In genomic region chr7:27685220-27685619, GRCm38 (mm10) we compare ENCODE assay signal across 13 mouse cellular contexts. TPM values are rescaled to one million over a fixed set of nuclear protein-coding genes. Genes with fewer than 3 reads are reported as not detected.
A peak's percentile ranks its signal among the peaks of the same experiment; 100 is the strongest.
DNase-seq lines count a peak whose midpoint lies in the region; ATAC-seq and TF ChIP-seq lines count a peak whose summit lies in the region.
"Had no signal": no experiment of that assay in that cellular context is flagged by ENCODE, and none has a peak within 500 bp of the region (broad histone marks: within the 10 kb centered on the region; RNA-seq: fewer than 3 reads in every experiment).

No protein-coding gene starts in this region.

- H3K36me3 ChIP-seq in neural tube, embryonic 11.5 days (ENCODE audit: control insufficient read depth, insufficient read depth, low read length) = no peaks in the 10 kb centered on the region
- no peaks in the 10 kb centered on the region for H3K36me3 ChIP-seq in hindbrain, postnatal 0 days (ENCODE audit: insufficient read depth, low read length)
- no peaks in the 10 kb centered on the region for H3K36me3 ChIP-seq in neural tube, embryonic 15.5 days
- H3K36me3 ChIP-seq: liver, embryonic 13.5 days had no signal

- no peaks in the 10 kb centered on the region for H3K27me3 ChIP-seq in cerebellum, adult 2 months (ENCODE audit: control insufficient read depth, insufficient read depth, low read length)
- H3K27me3 ChIP-seq in neural tube, embryonic 11.5 days (ENCODE audit: control insufficient read depth, insufficient read depth, low read length) = no peaks in the 10 kb centered on the region
- H3K27me3 ChIP-seq in hindbrain, postnatal 0 days (ENCODE audit: insufficient read depth, low read length) = no peaks in the 10 kb centered on the region
- H3K27me3 ChIP-seq in neural tube, embryonic 15.5 days (replicated peaks) = no peaks in the 10 kb centered on the region
- H3K27me3 ChIP-seq: Patski had no signal

- TF ChIP-seq POLR2A in cerebellum, adult 2 months (IDR thresholded peaks at IDR 0.05; ENCODE audit: borderline replicate concordance, insufficient read depth, low read length) = no peak

- TF ChIP-seq CTCF in cerebellum, adult 2 months (IDR thresholded peaks at IDR 0.05; ENCODE audit: borderline replicate concordance, insufficient read depth, low read depth, low read length) = no peak
- TF ChIP-seq CTCF in hindbrain, postnatal 0 days (IDR thresholded peaks at IDR 0.05; ENCODE audit: low read depth) = no peak

- peaks cover 4% of the 10 kb centered on the region; the same call in 1 of the 2 replicates for H3K4me1 ChIP-seq in cerebellum, adult 2 months (ENCODE audit: control insufficient read depth, insufficient read depth, low read length)
- no peaks in the 10 kb centered on the region for H3K4me1 ChIP-seq in neural tube, embryonic 11.5 days (ENCODE audit: control insufficient read depth, insufficient read depth, low read length)
- 0 out of 2 replicates have a peak, but pooled peaks cover 3% of the 10 kb centered on the region for H3K4me1 ChIP-seq in hindbrain, postnatal 0 days (ENCODE audit: insufficient read depth, low read length)
- H3K4me1 ChIP-seq in neural tube, embryonic 15.5 days = peaks cover 15% of the 10 kb centered on the region

- no peak overlapping the region for H3K27ac ChIP-seq in cerebellum, adult 2 months (ENCODE audit: insufficient read depth, low read length)
- no peak overlapping the region for H3K27ac ChIP-seq in neural tube, embryonic 11.5 days (ENCODE audit: low read depth, low read length)
- H3K27ac ChIP-seq in hindbrain, postnatal 0 days = peak overlapping the region; percentile 45; the same call in 1 of the 2 replicates
- H3K27ac ChIP-seq in neural tube, embryonic 15.5 days (replicated peaks) = no peak overlapping the region
- H3K27ac ChIP-seq: liver, embryonic 13.5 days had no signal

- no peak overlapping the region for H3K4me3 ChIP-seq in cerebellum, adult 2 months (replicated peaks; ENCODE audit: insufficient read depth, low read depth, low read length)
- H3K4me3 ChIP-seq in neural tube, embryonic 11.5 days (ENCODE audit: low read depth, low read length) = no peak overlapping the region
- 0 out of 2 replicates have a peak overlapping the region, but pooled peaks have one; percentile 15 for H3K4me3 ChIP-seq in hindbrain, postnatal 0 days (ENCODE audit: low read length)
- H3K4me3 ChIP-seq in neural tube, embryonic 15.5 days (replicated peaks) = peak overlapping the region; percentile 24; the same call in 1 of the 2 replicates
- H3K4me3 ChIP-seq: liver, embryonic 13.5 days had no signal

- H3K4me2 ChIP-seq in neural tube, embryonic 11.5 days (ENCODE audit: low read depth) = 0 out of 2 replicates have a peak overlapping the region, but pooled peaks have one; percentile 15
- H3K4me2 ChIP-seq in hindbrain, postnatal 0 days (ENCODE audit: low read depth, low read length) = peak overlapping the region; percentile 43
- H3K4me2 ChIP-seq in neural tube, embryonic 15.5 days = peak overlapping the region; percentile 48
- H3K4me2 ChIP-seq: liver, embryonic 13.5 days had no signal

- no peak overlapping the region for H3K9ac ChIP-seq in neural tube, embryonic 11.5 days (ENCODE audit: low read length)
- H3K9ac ChIP-seq in hindbrain, postnatal 0 days (replicated peaks; ENCODE audit: low read length) = no peak overlapping the region
- H3K9ac ChIP-seq in neural tube, embryonic 15.5 days (replicated peaks) = no peak overlapping the region
- H3K9ac ChIP-seq: liver, embryonic 13.5 days had no signal

- WGBS in cerebellum, adult 2 months = 33% methylated on average over 5 of the region's 5 CpGs
- 32% methylated on average over 5 of the region's 5 CpGs for WGBS in neural tube, embryonic 11.5 days
- WGBS in hindbrain, postnatal 0 days = 36% methylated on average over 5 of the region's 5 CpGs
- WGBS in neural tube, embryonic 15.5 days = 46% methylated on average over 5 of the region's 5 CpGs

- no peak for ATAC-seq in neural tube, embryonic 11.5 days (ENCODE audit: insufficient read depth, low FRiP score, low TSS enrichment)
- no peak for ATAC-seq in hindbrain, postnatal 0 days
- ATAC-seq in neural tube, embryonic 15.5 days (ENCODE audit: low FRiP score) = no peak
- ATAC-seq: Patski had no signal

- no peaks in the 10 kb centered on the region for H3K9me3 ChIP-seq in neural tube, embryonic 11.5 days (ENCODE audit: control insufficient read depth, low read length)
- H3K9me3 ChIP-seq in hindbrain, postnatal 0 days (ENCODE audit: low read length) = no peaks in the 10 kb centered on the region
- H3K9me3 ChIP-seq in neural tube, embryonic 15.5 days (replicated peaks) = no peaks in the 10 kb centered on the region
- H3K9me3 ChIP-seq: liver, embryonic 13.5 days had no signal

- DNase-seq in cerebellum, adult 9-11 months = peak; percentile 34
- DNase-seq in cerebellum, adult 2 months = no peak
- no peak for DNase-seq in neural tube, embryonic 11.5 days (ENCODE audit: low spot score)
- no peak for DNase-seq in neural tube, embryonic 10.5 days (ENCODE audit: extremely low spot score, low spot score)
- no peak for DNase-seq in hindbrain, postnatal 0 days (ENCODE audit: low spot score)
- no peak for DNase-seq in kidney, postnatal 4 days
- no peak for DNase-seq in thymus, postnatal 36 days
- DNase-seq: gastrocnemius, postnatal 14 days; kidney, postnatal 25 days; liver, embryonic 13.5 days had no signal

RNA-seq across cellular contexts. Expression of gene Zfp607b, which starts 3.9 kb away (rescaled TPM):
- 4.3 and 4.6 TPM in 2 replicates for polyA plus RNA-seq in cerebellum, adult 2 months (2012; rRNA removed)
- 5.0 and 6.1 TPM in 2 replicates for polyA plus RNA-seq in neural tube, embryonic 11.5 days (2014; fragmentation: Nextera tagmentation; extraction: Ambion mirVana)
- total RNA-seq in hindbrain, postnatal 0 days (2014; rRNA removed) = 3.5 and 5.6 TPM in 2 replicates
- 8.5 and 8.9 TPM in 2 replicates for polyA plus RNA-seq in hindbrain, postnatal 0 days (2015; fragmentation: Nextera tagmentation; extraction: Ambion mirVana)
- 10.1 and 10.7 TPM in 2 replicates for polyA plus RNA-seq in neural tube, embryonic 15.5 days (2015; fragmentation: Nextera tagmentation; extraction: Ambion mirVana)

RNA-seq across cellular contexts. Expression of gene Map3k10, which starts 10.8 kb away (rescaled TPM):
- polyA plus RNA-seq in cerebellum, adult 2 months (2012; rRNA removed) = 96.7 and 99.4 TPM in 2 replicates
- polyA plus RNA-seq in neural tube, embryonic 11.5 days (2014; fragmentation: Nextera tagmentation; extraction: Ambion mirVana) = 9.0 and 12.5 TPM in 2 replicates
- total RNA-seq in hindbrain, postnatal 0 days (2014; rRNA removed) = 141 and 162 TPM in 2 replicates
- 21.4 and 22.9 TPM in 2 replicates for polyA plus RNA-seq in hindbrain, postnatal 0 days (2015; fragmentation: Nextera tagmentation; extraction: Ambion mirVana)
- 15.3 and 21.0 TPM in 2 replicates for polyA plus RNA-seq in neural tube, embryonic 15.5 days (2015; fragmentation: Nextera tagmentation; extraction: Ambion mirVana)

RNA-seq across cellular contexts. Expression of gene Ttc9b, which starts 31.5 kb away (rescaled TPM):
- 62.2 and 67.5 TPM in 2 replicates for polyA plus RNA-seq in cerebellum, adult 2 months (2012; rRNA removed)
- polyA plus RNA-seq in neural tube, embryonic 11.5 days (2014; fragmentation: Nextera tagmentation; extraction: Ambion mirVana) = 10.2 and 11.2 TPM in 2 replicates
- 104 and 132 TPM in 2 replicates for total RNA-seq in hindbrain, postnatal 0 days (2014; rRNA removed)
- 124 and 127 TPM in 2 replicates for polyA plus RNA-seq in hindbrain, postnatal 0 days (2015; fragmentation: Nextera tagmentation; extraction: Ambion mirVana)
- polyA plus RNA-seq in neural tube, embryonic 15.5 days (2015; fragmentation: Nextera tagmentation; extraction: Ambion mirVana) = 78.0 and 99.5 TPM in 2 replicates
- total RNA-seq: gastrocnemius, postnatal 14 days; megakaryocyte-erythroid progenitor cell, adult 5-6 weeks had no signal

RNA-seq across cellular contexts. Expression of gene Zfp60, which starts 46.0 kb away (rescaled TPM):
- polyA plus RNA-seq in cerebellum, adult 2 months (2012; rRNA removed) = 15.8 and 16.3 TPM in 2 replicates
- polyA plus RNA-seq in neural tube, embryonic 11.5 days (2014; fragmentation: Nextera tagmentation; extraction: Ambion mirVana) = 83.7 and 84.7 TPM in 2 replicates
- total RNA-seq in hindbrain, postnatal 0 days (2014; rRNA removed) = 24.3 and 25.3 TPM in 2 replicates
- polyA plus RNA-seq in hindbrain, postnatal 0 days (2015; fragmentation: Nextera tagmentation; extraction: Ambion mirVana) = 35.1 and 36.0 TPM in 2 replicates
- polyA plus RNA-seq in neural tube, embryonic 15.5 days (2015; fragmentation: Nextera tagmentation; extraction: Ambion mirVana) = 81.5 and 89.4 TPM in 2 replicates

Comparison
In these comparisons a context has a peak if more than half of its experiments do, and no peak if none do; other contexts are left out.
1. H3K4me3 ChIP-seq: peak in hindbrain, postnatal 0 days (single experiment) and neural tube, embryonic 15.5 days (single experiment); none in cerebellum, adult 2 months (single experiment) and neural tube, embryonic 11.5 days (single experiment).
2. Peak in every context shown above with its lines, with median percentiles within 50 percentile points of each other: H3K4me2 ChIP-seq.